Mouse (Mus musculus) right cerebral cortex, postnatal 10 days (tissue): Measurements from ENCODE around the gene Rab4b.

Source experiments
- DNase-seq, 2 experiments: peaks; one replicate each; pipeline ENCODE4 v3.0.0; 2021; ENCODE audit warnings: low spot score in 2 of 2

Gene Rab4b

GRCm38 (mm10) chr7:27184964-27185363, 6.3 kb upstream of the Rab4b start:
- no peak for DNase-seq

DNA sequence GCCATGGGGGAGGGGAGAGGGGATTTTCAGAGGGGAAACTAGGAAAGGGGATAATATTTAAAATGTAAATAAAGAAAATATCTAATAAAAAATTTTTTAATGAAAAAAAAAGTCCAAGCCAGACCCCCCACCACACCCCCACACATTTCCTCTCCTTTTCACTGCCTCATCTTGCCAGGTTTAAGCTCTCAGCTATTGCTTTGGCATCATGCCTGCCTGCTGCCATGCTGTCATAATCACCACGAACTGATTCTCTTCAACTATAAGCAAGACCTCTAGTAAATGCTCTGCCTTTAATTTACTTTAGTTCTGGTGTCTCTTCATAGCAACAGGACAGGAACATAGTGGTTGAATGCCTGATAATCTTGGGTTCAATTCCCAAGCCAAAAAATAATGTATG, 3.8 kb upstream of the Rab4b start:
- DNase-seq = peak in 1 of 2 experiments; percentile 29

DNA sequence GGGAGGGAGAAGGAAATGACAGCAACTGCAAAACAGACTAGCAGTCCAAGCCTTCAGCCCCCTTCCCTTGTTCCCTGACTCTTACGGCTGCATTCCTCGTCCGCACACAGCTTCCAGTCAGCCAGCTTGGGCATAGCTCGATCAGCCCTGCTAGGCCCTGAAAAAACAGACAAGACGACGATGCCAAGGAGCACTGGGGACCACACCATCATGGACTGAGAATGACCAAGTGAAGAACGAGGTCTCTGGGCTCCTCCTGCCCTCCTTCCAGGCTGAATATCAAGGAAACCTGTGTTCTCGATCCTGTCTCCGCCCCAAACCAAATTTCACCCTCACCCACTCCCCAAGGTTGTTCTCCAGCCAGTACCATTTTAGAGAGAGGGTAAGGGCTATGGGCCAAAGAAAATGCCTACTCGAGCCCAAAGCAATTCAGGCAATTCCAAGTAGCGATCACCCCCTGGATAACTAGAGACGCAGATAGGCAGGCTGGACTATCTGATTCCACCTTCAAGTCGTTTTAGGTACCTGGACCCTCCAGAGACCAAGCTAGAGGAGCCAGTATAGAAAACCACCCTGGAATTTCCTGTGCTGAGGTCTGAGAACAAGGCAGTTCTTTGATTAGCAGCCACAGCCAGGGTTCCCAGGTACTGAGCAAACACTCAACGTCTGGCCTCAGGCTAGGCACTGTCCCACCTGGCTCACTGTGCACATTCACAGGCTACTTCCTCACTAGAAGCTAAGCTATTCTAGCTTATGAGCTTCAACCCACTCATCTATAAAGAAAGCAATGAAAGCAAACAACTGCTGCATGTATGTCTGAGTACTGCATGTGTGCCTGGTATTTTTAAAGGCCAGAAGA, 2.4 kb upstream of the Rab4b start, which contains the start of the genes Gm21983 and Mia:
TSS of gene Gm21983 (minus strand) at position 250 of the 859 bp plus-strand sequence.
TSS of gene Mia (minus strand) at position 321 of the 859 bp plus-strand sequence.
- DNase-seq = no peak

DNA sequence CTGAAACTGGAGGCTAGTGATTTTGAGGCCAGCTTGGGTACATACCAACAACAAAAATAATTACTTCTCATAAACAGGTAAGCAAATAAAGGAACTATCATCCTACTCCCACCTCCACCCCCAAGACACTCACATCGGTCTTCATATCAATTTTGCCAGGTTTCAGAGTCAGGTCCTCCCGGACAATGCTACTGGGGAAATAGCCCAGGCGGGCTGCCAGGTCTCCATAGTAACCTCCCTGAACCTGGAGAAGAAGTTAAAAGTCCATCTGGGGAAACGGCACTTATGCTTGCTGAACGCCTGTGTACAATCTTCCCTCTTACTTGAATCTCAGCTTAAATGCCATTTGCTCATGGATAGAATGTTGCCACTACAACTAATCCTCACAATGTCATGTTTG, 1.3 kb upstream of the Rab4b start:
- peak in 1 of 2 experiments; percentile 43 for DNase-seq

GRCm38 (mm10) chr7:27179217-27179918, 672 bp upstream of the Rab4b start:
- peak in 1 of 2 experiments; percentile 60 for DNase-seq

- no peak for DNase-seq
Observed at GRCm38 (mm10) chr7:27177942-27178323, 763 bp downstream of the Rab4b start.

DNA sequence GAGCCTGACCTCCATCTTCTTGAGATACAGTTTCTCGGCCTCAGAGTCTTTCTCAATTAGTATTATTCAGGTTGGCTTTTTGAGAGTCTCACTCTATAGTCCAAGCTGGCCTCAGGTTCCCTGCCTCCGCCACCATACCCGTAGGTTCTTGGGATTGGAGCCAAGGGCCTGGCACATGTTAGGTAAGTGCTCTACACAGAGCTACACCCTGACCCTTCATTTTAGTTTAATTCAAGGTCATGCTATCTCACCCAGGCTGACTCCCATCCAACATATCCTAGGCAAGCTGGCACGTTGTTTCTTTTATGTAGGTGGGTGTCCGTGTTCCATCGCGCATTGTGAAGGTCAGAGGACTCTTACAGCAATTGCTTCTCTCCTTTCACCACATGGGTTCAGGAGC, 3.8 kb downstream of the Rab4b start:
- no peak for DNase-seq

GRCm38 (mm10) chr7:27174496-27174895, 4.2 kb downstream of the Rab4b start:
- DNase-seq = no peak

GRCm38 (mm10) chr7:27170981-27171380, 7.7 kb downstream of the Rab4b start:
- peak in 1 of 2 experiments; percentile 28 for DNase-seq

GRCm38 (mm10) chr7:27168371-27168770, 10.3 kb downstream of the Rab4b start:
- peak in 1 of 2 experiments; percentile 33 for DNase-seq

- peak in 1 of 2 experiments; percentile 38 for DNase-seq
Observed at GRCm38 (mm10) chr7:27167475-27168094, 11.1 kb downstream of the Rab4b start.

DNA sequence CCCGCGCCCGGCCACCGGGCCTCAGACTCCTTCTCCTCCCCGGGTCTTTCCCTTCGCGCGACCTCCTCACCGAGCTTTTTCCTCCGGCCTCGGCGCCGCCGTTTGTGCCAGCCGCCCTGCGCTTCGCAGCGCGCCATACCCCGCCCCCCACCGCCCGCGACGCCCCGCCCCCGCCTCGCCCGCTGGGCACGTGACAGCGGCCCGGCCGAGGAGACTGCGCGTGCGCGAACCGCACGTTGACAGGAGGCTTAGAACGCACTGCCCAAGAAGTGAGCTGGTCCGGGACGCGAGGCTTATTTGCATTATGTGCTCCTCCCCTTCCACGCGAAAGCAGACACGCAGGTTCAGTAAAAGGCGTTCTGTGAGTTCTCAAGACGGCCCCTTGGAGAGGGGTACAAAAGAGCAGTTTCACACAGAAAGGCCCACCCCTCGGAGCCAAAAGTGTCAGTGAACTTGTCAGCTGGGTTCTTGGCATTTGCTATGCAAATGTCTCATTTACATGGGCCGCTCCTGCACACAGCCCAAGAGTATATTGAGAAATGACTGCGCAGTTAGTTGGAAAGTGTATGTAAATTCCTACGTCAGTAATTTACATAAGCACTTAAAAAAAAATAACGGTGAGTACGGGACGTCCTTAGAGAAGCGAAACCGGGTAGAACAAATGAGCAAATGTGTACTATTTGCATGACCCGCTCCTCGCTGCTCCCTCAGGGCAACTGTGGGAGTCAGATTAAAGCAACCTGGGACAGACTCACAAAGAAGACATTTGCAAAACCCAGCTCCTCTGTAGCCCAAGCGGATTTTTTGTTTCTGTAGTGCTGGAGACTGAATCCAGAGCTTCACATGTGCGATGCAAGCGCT, 11.9 kb downstream of the Rab4b start, which contains the start of gene Egln2:
TSS of gene Egln2 (minus strand) at position 189 of the 861 bp plus-strand sequence.
- peak; percentile 96 to 97 for DNase-seq

GRCm38 (mm10) chr7:27166229-27166613, 12.5 kb downstream of the Rab4b start:
- DNase-seq = peak; percentile 86 to 88

GRCm38 (mm10) chr7:27165696-27166095, 13.0 kb downstream of the Rab4b start:
- peak in 1 of 2 experiments; percentile 33 for DNase-seq

DNA sequence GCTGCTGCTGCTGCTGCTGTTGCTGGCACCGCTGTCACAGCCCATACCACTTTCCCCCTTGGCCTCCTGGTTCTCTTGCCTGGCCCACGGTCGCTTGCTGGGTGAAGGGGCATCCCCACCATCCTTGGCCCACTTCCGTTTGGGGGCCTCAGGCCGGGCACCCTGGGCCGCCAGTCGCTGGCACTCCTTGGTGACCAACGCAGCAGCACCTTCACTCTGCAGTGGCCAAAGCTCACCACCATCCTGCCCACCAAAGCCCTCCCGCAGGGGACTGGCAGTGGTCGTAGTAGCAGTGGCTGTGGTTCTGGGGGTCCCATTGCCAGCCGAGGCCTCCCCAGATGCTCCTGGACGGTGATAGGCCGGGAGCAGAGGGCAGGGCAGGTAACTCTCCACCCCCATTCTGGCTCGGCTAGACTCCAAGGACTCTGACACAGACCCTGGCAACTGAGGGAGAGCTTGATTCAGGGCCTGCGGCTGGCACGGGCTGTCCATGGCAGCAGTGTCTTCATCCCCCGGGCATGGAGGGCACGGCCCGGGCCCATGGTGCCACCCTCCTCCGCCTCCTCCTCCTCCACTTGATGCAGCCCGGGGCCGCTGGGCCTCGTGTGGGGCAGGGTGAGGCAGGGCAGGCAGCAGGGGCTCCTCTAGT, 13.6 kb downstream of the Rab4b start:
- peak; percentile 51 to 57 for DNase-seq

DNA sequence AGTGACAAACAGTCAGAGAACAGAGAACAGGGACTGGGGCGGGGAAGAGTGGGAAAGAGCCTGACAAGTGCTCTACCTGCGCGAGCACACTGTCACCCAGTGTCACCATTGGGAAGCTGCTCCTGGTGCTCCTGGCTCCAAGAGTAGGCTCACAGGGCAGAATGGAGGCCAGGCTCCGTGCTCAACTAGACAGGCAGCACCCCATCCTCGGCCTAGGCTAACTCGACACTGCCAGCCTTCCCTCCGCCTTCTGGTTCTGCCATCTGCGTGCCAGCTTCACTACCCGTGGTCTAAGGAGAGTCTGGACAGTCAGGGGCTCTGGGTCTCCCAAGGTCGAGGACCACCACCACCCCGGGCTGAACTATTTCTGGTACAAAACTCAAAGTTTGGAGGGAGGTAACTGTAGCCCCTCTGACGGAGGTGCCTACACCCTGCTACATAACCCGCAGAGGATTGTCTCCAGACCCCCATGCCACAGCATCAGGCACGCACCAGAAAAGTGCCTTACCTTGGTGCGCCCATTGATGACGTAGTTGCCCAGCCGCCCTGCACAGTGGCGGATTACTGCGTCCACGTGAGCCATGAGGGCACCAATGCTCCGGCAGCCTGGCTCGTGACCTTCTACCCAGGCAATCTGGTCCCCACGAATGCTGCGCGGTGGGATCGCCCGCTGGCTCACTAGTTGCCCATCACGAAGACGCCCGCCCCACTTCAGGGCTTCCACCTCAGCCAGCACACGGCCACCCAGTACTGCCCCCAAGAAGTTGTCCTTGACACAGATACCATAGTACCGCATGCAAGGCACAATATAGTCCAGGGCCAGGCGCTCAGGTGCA, 14.4 kb downstream of the Rab4b start:
- peak in 1 of 2 experiments; percentile 66 for DNase-seq

DNA sequence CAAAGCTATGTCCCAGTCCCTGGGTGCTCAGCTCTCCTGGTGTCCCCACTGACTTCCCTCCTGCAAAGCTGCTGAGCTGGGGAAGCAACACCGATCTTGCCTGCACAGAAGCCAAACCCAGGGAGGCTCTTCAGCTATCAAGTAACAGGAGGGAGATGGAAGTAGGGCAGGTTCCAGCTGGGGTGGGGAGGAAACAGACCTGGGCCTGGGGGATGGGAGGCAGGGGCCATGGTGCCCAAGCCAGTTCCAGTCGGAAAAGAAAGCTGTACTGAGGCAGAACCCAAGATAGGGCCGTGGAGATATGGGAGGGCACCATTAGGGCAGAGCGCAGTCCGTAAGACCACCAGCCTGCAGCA, 15.3 kb downstream of the Rab4b start:
- DNase-seq = peak in 1 of 2 experiments; percentile 35

DNA sequence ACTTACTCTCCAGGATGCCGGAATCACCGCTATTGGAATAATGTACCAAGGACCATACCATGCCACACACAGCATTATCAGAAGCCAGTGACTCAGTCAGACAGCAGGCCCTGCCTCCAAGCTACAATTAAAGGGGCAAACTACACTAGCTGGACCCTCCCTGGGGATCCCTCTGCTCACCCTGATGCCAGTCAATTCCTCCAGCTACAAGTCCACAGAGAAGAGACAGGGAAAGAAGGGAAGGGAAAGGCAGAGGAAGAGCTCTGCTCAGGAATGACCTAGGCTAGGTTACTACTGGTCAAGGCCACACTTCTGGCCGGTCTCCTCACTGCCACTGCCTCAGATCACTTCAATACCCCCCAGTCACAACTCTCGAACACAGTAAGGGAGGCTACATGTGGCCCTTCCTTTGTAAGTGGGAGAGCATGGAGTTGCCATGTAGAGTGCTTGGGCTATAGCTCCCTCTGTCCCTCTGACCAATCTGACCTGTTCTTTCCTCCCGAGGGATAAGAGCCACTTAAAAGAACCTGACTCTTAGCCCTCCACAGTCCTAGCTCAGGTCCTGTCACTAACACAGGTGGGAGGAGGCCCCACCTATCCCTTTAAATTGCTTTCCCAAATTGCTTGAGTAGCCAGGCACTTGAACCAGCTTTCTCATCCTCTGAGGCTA, 15.8 kb downstream of the Rab4b start:
- no peak for DNase-seq

DNA sequence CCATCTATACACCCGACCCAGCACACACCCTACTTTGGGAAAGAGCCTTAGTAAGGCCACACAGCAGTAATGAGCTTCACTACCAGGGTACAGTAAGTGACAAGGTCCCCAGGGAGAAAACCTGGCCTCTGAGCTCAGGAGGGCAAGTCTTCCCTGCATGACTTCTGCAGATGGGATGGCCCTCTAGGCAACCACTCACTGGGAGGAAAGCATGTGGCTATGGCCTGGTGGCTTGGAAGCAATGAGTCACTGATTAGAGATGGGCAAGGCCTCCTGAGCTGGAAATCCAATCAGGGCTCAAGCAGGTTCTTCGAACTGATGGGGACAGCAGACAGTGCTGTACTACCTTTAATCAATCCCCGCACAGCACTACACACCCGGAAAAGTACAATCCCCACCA, 17.0 kb downstream of the Rab4b start:
- peak in 1 of 2 experiments; percentile 28 for DNase-seq
